Mouse (Mus musculus): ENCODE results near the gene Ackr1. TPM values are rescaled to one million over a fixed set of nuclear protein-coding genes. Genes with fewer than 3 reads are reported as not detected.

Gene Ackr1
- polyA plus RNA-seq (2015; fragmentation: Nextera tagmentation; extraction: Ambion mirVana): 0.71 and 0.85 TPM in 2 replicates

- Histone ChIP-seq H3K9ac (ENCODE audit: low read length) (no peak within 1 kb of the TSS), H3K4me2 (replicated peaks; ENCODE audit: low read depth) (no peak within 1 kb of the TSS), H3K4me1 (replicated peaks; ENCODE audit: control insufficient read depth, insufficient read depth) (no peaks in the 10 kb centered on the region), H3K27me3 (ENCODE audit: control insufficient read depth, insufficient read depth, low read length) (no peaks in the 10 kb centered on the region), H3K4me3 (ENCODE audit: low read depth, low read length) (no peak within 1 kb of the TSS), H3K9me3 (ENCODE audit: control insufficient read depth, low read length) (no peaks in the 10 kb centered on the region), H3K27ac (replicated peaks) (no peak within 1 kb of the TSS), H3K36me3 (ENCODE audit: control insufficient read depth, insufficient read depth, low read length) (no peaks in the 10 kb centered on the region)
- 0 out of 2 replicates have a peak, but pooled peaks have one; percentile 35 for ATAC-seq (ENCODE audit: low FRiP score, low TSS enrichment)
- 51% methylated on average over 9 of the region's 9 CpGs for WGBS
- no peak for TF ChIP-seq CTCF (IDR thresholded peaks at IDR 0.05; ENCODE audit: low read depth)
- TF ChIP-seq EP300 (optimal IDR thresholded peaks at IDR 0.05): no peak
- DNase-seq (ENCODE audit: low spot score): no peak
Measured at GRCm38 (mm10) chr1:173333312-173334253, at the start of gene Ackr1. TSS of gene Ackr1 (minus strand) at chr1:173333750.

GRCm38 (mm10) chr1:173381436-173381835, 47.9 kb upstream of the Ackr1 start:
- Histone ChIP-seq H3K9ac (ENCODE audit: low read length) (no peak overlapping the region), H3K9me3 (ENCODE audit: control insufficient read depth, low read length) (no peaks in the 10 kb centered on the region), H3K36me3 (ENCODE audit: control insufficient read depth, insufficient read depth, low read length) (no peaks in the 10 kb centered on the region), H3K27ac (replicated peaks) (no peak overlapping the region), H3K4me2 (replicated peaks; ENCODE audit: low read depth) (no peak overlapping the region), H3K27me3 (ENCODE audit: control insufficient read depth, insufficient read depth, low read length) (no peaks in the 10 kb centered on the region), H3K4me3 (ENCODE audit: low read depth, low read length) (no peak overlapping the region), H3K4me1 (replicated peaks; ENCODE audit: control insufficient read depth, insufficient read depth) (no peaks in the 10 kb centered on the region)
- 80% methylated on average over 6 of the region's 6 CpGs for WGBS
- DNase-seq (ENCODE audit: low spot score) (no peak), ATAC-seq (ENCODE audit: low FRiP score, low TSS enrichment) (no peak)
- no peak for TF ChIP-seq EP300 (optimal IDR thresholded peaks at IDR 0.05)
- TF ChIP-seq CTCF (IDR thresholded peaks at IDR 0.05; ENCODE audit: low read depth): no peak

GRCm38 (mm10) chr1:173377380-173378112, 44.0 kb upstream of the Ackr1 start:
- WGBS: 29% methylated on average over 13 of the region's 13 CpGs
- Histone ChIP-seq H3K4me1 (replicated peaks; ENCODE audit: control insufficient read depth, insufficient read depth) (no peaks in the 10 kb centered on the region), H3K27me3 (ENCODE audit: control insufficient read depth, insufficient read depth, low read length) (no peaks in the 10 kb centered on the region), H3K36me3 (ENCODE audit: control insufficient read depth, insufficient read depth, low read length) (no peaks in the 10 kb centered on the region), H3K9ac (ENCODE audit: low read length) (no peak overlapping the region), H3K27ac (replicated peaks) (no peak overlapping the region), H3K9me3 (ENCODE audit: control insufficient read depth, low read length) (no peaks in the 10 kb centered on the region), H3K4me3 (ENCODE audit: low read depth, low read length) (no peak overlapping the region), H3K4me2 (replicated peaks; ENCODE audit: low read depth) (no peak overlapping the region)
- DNase-seq (ENCODE audit: low spot score) (peak; percentile 48), ATAC-seq (ENCODE audit: low FRiP score, low TSS enrichment) (no peak)
- no peak for TF ChIP-seq EP300 (optimal IDR thresholded peaks at IDR 0.05)
- peak; percentile 95 for TF ChIP-seq CTCF (IDR thresholded peaks at IDR 0.05; ENCODE audit: low read depth)

GRCm38 (mm10) chr1:173374020-173374419, 40.5 kb upstream of the Ackr1 start:
- Histone ChIP-seq H3K36me3 (ENCODE audit: control insufficient read depth, insufficient read depth, low read length) (no peaks in the 10 kb centered on the region), H3K9me3 (ENCODE audit: control insufficient read depth, low read length) (no peaks in the 10 kb centered on the region), H3K4me1 (replicated peaks; ENCODE audit: control insufficient read depth, insufficient read depth) (no peaks in the 10 kb centered on the region), H3K4me3 (ENCODE audit: low read depth, low read length) (no peak overlapping the region), H3K4me2 (replicated peaks; ENCODE audit: low read depth) (no peak overlapping the region), H3K9ac (ENCODE audit: low read length) (no peak overlapping the region), H3K27me3 (ENCODE audit: control insufficient read depth, insufficient read depth, low read length) (no peaks in the 10 kb centered on the region), H3K27ac (replicated peaks) (no peak overlapping the region)
- DNase-seq (ENCODE audit: low spot score) (no peak), ATAC-seq (ENCODE audit: low FRiP score, low TSS enrichment) (no peak)
- WGBS: 77% methylated on average over 7 of the region's 7 CpGs
- TF ChIP-seq CTCF (IDR thresholded peaks at IDR 0.05; ENCODE audit: low read depth): no peak
- TF ChIP-seq EP300 (optimal IDR thresholded peaks at IDR 0.05): no peak

GRCm38 (mm10) chr1:173371586-173371985, 38.0 kb upstream of the Ackr1 start:
- H3K4me3 ChIP-seq (ENCODE audit: low read depth, low read length): no peak overlapping the region
- H3K9me3 ChIP-seq (ENCODE audit: control insufficient read depth, low read length): no peaks in the 10 kb centered on the region
- no peak for ATAC-seq (ENCODE audit: low FRiP score, low TSS enrichment)
- TF ChIP-seq EP300 (optimal IDR thresholded peaks at IDR 0.05) (no peak), CTCF (IDR thresholded peaks at IDR 0.05; ENCODE audit: low read depth) (no peak)
- no peak overlapping the region for H3K27ac ChIP-seq (replicated peaks)
- H3K27me3 ChIP-seq (ENCODE audit: control insufficient read depth, insufficient read depth, low read length): no peaks in the 10 kb centered on the region
- no peak overlapping the region for H3K9ac ChIP-seq (ENCODE audit: low read length)
- H3K36me3 ChIP-seq (ENCODE audit: control insufficient read depth, insufficient read depth, low read length): no peaks in the 10 kb centered on the region
- H3K4me1 ChIP-seq (replicated peaks; ENCODE audit: control insufficient read depth, insufficient read depth): no peaks in the 10 kb centered on the region
- no peak overlapping the region for H3K4me2 ChIP-seq (replicated peaks; ENCODE audit: low read depth)
- WGBS: 81% methylated on average over 6 of the region's 6 CpGs
- DNase-seq (ENCODE audit: low spot score): no peak
